Mouse (Mus musculus): ENCODE data around the gene Rasa3. TPM values are rescaled to one million over a fixed set of nuclear protein-coding genes. Genes with fewer than 3 reads are reported as not detected.

Rasa3 gene
- total and polyA plus RNA-seq, 3 experiments, result 22.4 to 28.0 TPM; not detected in 1

GRCm38 (mm10) chr8:13517284-13517781 lies 160.1 kb downstream of the Rasa3 start (continued):
- TF ChIP-seq MEF2A (IDR thresholded peaks at IDR 0.05; ENCODE audit: extremely low read depth, insufficient replicate concordance, low read depth, low read length, poor library complexity, severe bottlenecking), result no peak

Other genes starting within 250 kb of the Rasa3 start
- not detected in 2 replicates for gene Tmem255b, start 242.4 kb downstream of the Rasa3 start, total RNA-seq (2012; rRNA removed)
- not detected for gene Tmem255b, start 242.4 kb downstream of the Rasa3 start, polyA plus RNA-seq (2012; ENCODE audit: insufficient read depth in 1 of 2, insufficient read length in 2 of 2, low read depth in 1 of 2, low replicate concordance in 2 of 2, missing spikeins in 1 of 2)
- gene Gas6, start 183.1 kb downstream of the Rasa3 start, total RNA-seq (2012; rRNA removed), result not detected in 2 replicates
- not detected for gene Gas6, start 183.1 kb downstream of the Rasa3 start, polyA plus RNA-seq (2012; ENCODE audit: insufficient read depth in 1 of 2, insufficient read length in 2 of 2, low read depth in 1 of 2, low replicate concordance in 2 of 2, missing spikeins in 1 of 2)
- gene 1700029H14Rik, start 115.1 kb downstream of the Rasa3 start, total RNA-seq (2012; rRNA removed), result not detected in 2 replicates
- gene 1700029H14Rik, start 115.1 kb downstream of the Rasa3 start, polyA plus RNA-seq (2012; ENCODE audit: insufficient read depth in 1 of 2, insufficient read length in 2 of 2, low read depth in 1 of 2, low replicate concordance in 2 of 2, missing spikeins in 1 of 2), result under 1 TPM in 1 of 2 experiments, not detected in 1; 0.06 TPM
- not detected in 2 replicates for gene Cfap97d2, start 28.3 kb upstream of the Rasa3 start, total RNA-seq (2012; rRNA removed)
- not detected for gene Cfap97d2, start 28.3 kb upstream of the Rasa3 start, polyA plus RNA-seq (2012; ENCODE audit: insufficient read depth in 1 of 2, insufficient read length in 2 of 2, low read depth in 1 of 2, low replicate concordance in 2 of 2, missing spikeins in 1 of 2)
- 57.2 and 59.6 TPM in 2 replicates for gene Cdc16, start 80.1 kb upstream of the Rasa3 start, total RNA-seq (2012; rRNA removed)
- 10 to 100 TPM in 1 of 2 experiments, not detected in 1; 53.6 TPM for gene Cdc16, start 80.1 kb upstream of the Rasa3 start, polyA plus RNA-seq (2012; ENCODE audit: insufficient read depth in 1 of 2, insufficient read length in 2 of 2, low read depth in 1 of 2, low replicate concordance in 2 of 2, missing spikeins in 1 of 2)
- 26.1 and 29.3 TPM in 2 replicates for gene Upf3a, start 108.0 kb upstream of the Rasa3 start, total RNA-seq (2012; rRNA removed)
- 10 to 100 TPM in 1 of 2 experiments, not detected in 1; 39.8 TPM for gene Upf3a, start 108.0 kb upstream of the Rasa3 start, polyA plus RNA-seq (2012; ENCODE audit: insufficient read depth in 1 of 2, insufficient read length in 2 of 2, low read depth in 1 of 2, low replicate concordance in 2 of 2, missing spikeins in 1 of 2)
- not detected in 2 replicates for gene AF366264, start 160.8 kb upstream of the Rasa3 start, total RNA-seq (2012; rRNA removed)
- gene AF366264, start 160.8 kb upstream of the Rasa3 start, polyA plus RNA-seq (2012; ENCODE audit: insufficient read depth in 1 of 2, insufficient read length in 2 of 2, low read depth in 1 of 2, low replicate concordance in 2 of 2, missing spikeins in 1 of 2), result not detected
- 27.3 and 31.8 TPM in 2 replicates for gene Champ1, start 192.0 kb upstream of the Rasa3 start, total RNA-seq (2012; rRNA removed)
- gene Champ1, start 192.0 kb upstream of the Rasa3 start, polyA plus RNA-seq (2012; ENCODE audit: insufficient read depth in 1 of 2, insufficient read length in 2 of 2, low read depth in 1 of 2, low replicate concordance in 2 of 2, missing spikeins in 1 of 2), result 10 to 100 TPM in 1 of 2 experiments, not detected in 1; 69.6 TPM
- gene Coprs, start 212.7 kb upstream of the Rasa3 start, total RNA-seq (2012; rRNA removed), result 30.2 and 32.4 TPM in 2 replicates
- 10 to 100 TPM in 1 of 2 experiments, not detected in 1; 35.2 TPM for gene Coprs, start 212.7 kb upstream of the Rasa3 start, polyA plus RNA-seq (2012; ENCODE audit: insufficient read depth in 1 of 2, insufficient read length in 2 of 2, low read depth in 1 of 2, low replicate concordance in 2 of 2, missing spikeins in 1 of 2)

All from MEL (cell line).